In genomic region chr11:115282723-115283485, GRCm38 (mm10) we compare ENCODE assay signal across 12 mouse cellular contexts. TPM values are rescaled to one million over a fixed set of nuclear protein-coding genes. Genes with fewer than 3 reads are reported as not detected.
A peak's percentile ranks its signal among the peaks of the same experiment; 100 is the strongest.
DNase-seq lines count a peak whose midpoint lies in the region; ATAC-seq and TF ChIP-seq lines count a peak whose summit lies in the region.
"Had no signal": no experiment of that assay in that cellular context is flagged by ENCODE, and none has a peak within 500 bp of the region (broad histone marks: within the 10 kb centered on the region; RNA-seq: fewer than 3 reads in every experiment).

No protein-coding gene starts in this region.

- TF ChIP-seq POLR2A in cortical plate, adult 2 months (IDR thresholded peaks at IDR 0.05; ENCODE audit: extremely low read depth, insufficient read depth, low read length) = no peak

- no peak overlapping the region for H3K9ac ChIP-seq in heart, embryonic 12.5 days
- H3K9ac ChIP-seq: lung, embryonic 15.5 days had no signal

- ATAC-seq in heart, embryonic 12.5 days (ENCODE audit: insufficient number of reproducible peaks, low FRiP score) = peak; percentile 33; the same call in 1 of the 2 replicates
- peak; percentile 3 for ATAC-seq in Patski

- CTCF ChIA-PET in Patski (lab: Charles Lee) = no interaction called here

- TF ChIP-seq CTCF in layer of hippocampus, adult 2 months (conservative IDR thresholded peaks at IDR 0.05) = no peak
- TF ChIP-seq CTCF in Patski (IDR thresholded peaks at IDR 0.05) = no peak
- no peak for TF ChIP-seq CTCF in cortical plate, adult 2 months (IDR thresholded peaks at IDR 0.05; ENCODE audit: extremely low read depth, insufficient read depth, low read length)

- no peaks in the 10 kb centered on the region for H3K9me3 ChIP-seq in heart, embryonic 12.5 days (replicated peaks)
- H3K9me3 ChIP-seq: lung, embryonic 15.5 days had no signal

- 75% methylated on average over 8 of the region's 8 CpGs for WGBS in heart, embryonic 12.5 days

- H3K4me3 ChIP-seq in heart, embryonic 12.5 days = no peak overlapping the region
- no peak overlapping the region for H3K4me3 ChIP-seq in layer of hippocampus, adult 2 months
- H3K4me3 ChIP-seq in cortical plate, adult 2 months (ENCODE audit: insufficient read depth, low read length) = no peak overlapping the region
- H3K4me3 ChIP-seq: lung, embryonic 15.5 days had no signal

- no peak overlapping the region for H3K4me2 ChIP-seq in heart, embryonic 12.5 days
- H3K4me2 ChIP-seq: lung, embryonic 15.5 days had no signal

- peaks cover 17% of the 10 kb centered on the region for H3K4me1 ChIP-seq in heart, embryonic 12.5 days (replicated peaks)
- 0 out of 2 replicates have a peak, but pooled peaks cover 3% of the 10 kb centered on the region for H3K4me1 ChIP-seq in cortical plate, adult 2 months (ENCODE audit: control insufficient read depth, insufficient read depth, low read length)

- H3K27ac ChIP-seq in heart, embryonic 12.5 days (ENCODE audit: poor library complexity, severe bottlenecking) = no peak overlapping the region
- H3K27ac ChIP-seq in layer of hippocampus, adult 2 months = peak overlapping the region; percentile 89
- peak overlapping the region; percentile 72 for H3K27ac ChIP-seq in cortical plate, adult 2 months (ENCODE audit: insufficient read depth, low read length)
- H3K27ac ChIP-seq: lung, embryonic 15.5 days had no signal

- no peaks in the 10 kb centered on the region for H3K27me3 ChIP-seq in heart, embryonic 12.5 days (replicated peaks)
- no peaks in the 10 kb centered on the region for H3K27me3 ChIP-seq in Patski
- H3K27me3 ChIP-seq: lung, embryonic 15.5 days had no signal

- DNase-seq in heart, adult 8-10 months (ENCODE audit: low spot score) = no peak
- peak in 1 of 2 experiments; percentile 53 for DNase-seq in layer of hippocampus, adult 2 months (ENCODE audit: low spot score in 2 of 2)
- no peak for DNase-seq in layer of hippocampus, postnatal 25 days (ENCODE audit: extremely low spot score in 1 of 2, low spot score in 1 of 2)
- no peak for DNase-seq in Patski (ENCODE audit: low read depth, low spot score)
- DNase-seq in thymus, postnatal 36 days = no peak
- DNase-seq: kidney, adult 18-20 months; liver had no signal

- H3K36me3 ChIP-seq in heart, embryonic 12.5 days = no peaks in the 10 kb centered on the region
- H3K36me3 ChIP-seq: lung, embryonic 15.5 days had no signal

- in situ Hi-C loops in Patski (cut with MboI; ENCODE audit: low pct_unique_long_range_greater_than_20kb) = no loop called here

- POLR2A ChIA-PET in Patski (lab: Charles Lee) = no interaction called here

RNA-seq across cellular contexts. Expression of gene Fdxr, which starts 6.1 kb away (rescaled TPM):
- polyA plus RNA-seq in heart, embryonic 12.5 days (2016; fragmentation: Nextera tagmentation; extraction: Ambion mirVana) = 11.3 and 12.3 TPM in 2 replicates
- 1 to 10 TPM; 9.1 to 10.0 (median 9.6) TPM for total RNA-seq in heart, adult 8-10 months (2022)
- 10 to 100 TPM; 22.4 to 22.5 TPM for total RNA-seq in layer of hippocampus, adult 2 months (2021)
- 10 to 100 TPM; 18.6 to 21.2 TPM for total RNA-seq in layer of hippocampus, postnatal 25 days (2021)
- polyA plus RNA-seq in Patski (2021) = 7.1 TPM
- polyA plus RNA-seq in cortical plate, adult 2 months (2012; rRNA removed) = 32.6 and 33.4 TPM in 2 replicates

RNA-seq across cellular contexts. Expression of gene Fads6, which starts 14.6 kb away (rescaled TPM):
- polyA plus RNA-seq in heart, embryonic 12.5 days (2016; fragmentation: Nextera tagmentation; extraction: Ambion mirVana) = 0.51 and 0.86 TPM in 2 replicates
- total RNA-seq in heart, adult 8-10 months (2022) = 1 to 10 TPM; 2.0 to 3.5 (median 2.3) TPM
- total RNA-seq in layer of hippocampus, adult 2 months (2021) = 10 to 100 TPM; 13.2 to 15.1 TPM
- total RNA-seq in layer of hippocampus, postnatal 25 days (2021) = 10 to 100 TPM; 11.2 to 12.1 TPM
- polyA plus RNA-seq in Patski (2021) = 0.05 TPM
- polyA plus RNA-seq in cortical plate, adult 2 months (2012; rRNA removed) = 14.0 and 15.3 TPM in 2 replicates

RNA-seq across cellular contexts. Expression of gene Grin2c, which starts 15.9 kb away (rescaled TPM):
- 0.15 and 0.21 TPM in 2 replicates for polyA plus RNA-seq in heart, embryonic 12.5 days (2016; fragmentation: Nextera tagmentation; extraction: Ambion mirVana)
- total RNA-seq in heart, adult 8-10 months (2022) = under 1 TPM; 0.09 to 0.65 (median 0.23) TPM
- 10 to 100 TPM; 47.4 to 47.5 TPM for total RNA-seq in layer of hippocampus, adult 2 months (2021)
- total RNA-seq in layer of hippocampus, postnatal 25 days (2021) = 10 to 100 TPM; 47.3 to 47.4 TPM
- polyA plus RNA-seq in Patski (2021) = not detected
- polyA plus RNA-seq in cortical plate, adult 2 months (2012; rRNA removed) = 35.8 and 37.4 TPM in 2 replicates
- total RNA-seq: granulocyte monocyte progenitor cell, adult 5-6 weeks had no signal

RNA-seq across cellular contexts. Expression of gene Otop2, which starts 24.1 kb away (rescaled TPM):
- not detected in 2 replicates for polyA plus RNA-seq in heart, embryonic 12.5 days (2016; fragmentation: Nextera tagmentation; extraction: Ambion mirVana)
- not detected for total RNA-seq in heart, adult 8-10 months (2022)
- under 1 TPM; 0.51 to 0.59 TPM for total RNA-seq in layer of hippocampus, adult 2 months (2021)
- under 1 TPM in 1 of 2 experiments, not detected in 1; 0.15 TPM for total RNA-seq in layer of hippocampus, postnatal 25 days (2021)
- not detected for polyA plus RNA-seq in Patski (2021)
- polyA plus RNA-seq in cortical plate, adult 2 months (2012; rRNA removed) = 2.2 and 3.4 TPM in 2 replicates
- total RNA-seq: granulocyte monocyte progenitor cell, adult 5-6 weeks had no signal
- polyA plus RNA-seq: lung, embryonic 15.5 days; neural tube, embryonic 11.5 days had no signal

RNA-seq across cellular contexts. Expression of gene Ush1g, which starts 38.9 kb away (rescaled TPM):
- 0.06 and 0.08 TPM in 2 replicates for polyA plus RNA-seq in heart, embryonic 12.5 days (2016; fragmentation: Nextera tagmentation; extraction: Ambion mirVana)
- under 1 TPM; 0.09 to 0.28 (median 0.25) TPM for total RNA-seq in heart, adult 8-10 months (2022)
- under 1 TPM; 0.37 to 0.64 TPM for total RNA-seq in layer of hippocampus, adult 2 months (2021)
- under 1 TPM; 0.31 to 0.59 TPM for total RNA-seq in layer of hippocampus, postnatal 25 days (2021)
- 0.32 TPM for polyA plus RNA-seq in Patski (2021)
- polyA plus RNA-seq in cortical plate, adult 2 months (2012; rRNA removed) = 0.40 and 0.44 TPM in 2 replicates
- total RNA-seq: granulocyte monocyte progenitor cell, adult 5-6 weeks had no signal
- polyA plus RNA-seq: lung, embryonic 15.5 days; neural tube, embryonic 11.5 days had no signal

Comparison
In these comparisons a context has a peak if more than half of its experiments do, and no peak if none do; other contexts are left out.
1. RNA of gene Grin2c, which starts 15.9 kb away (total RNA-seq): 47.4 to 47.5 TPM in layer of hippocampus, adult 2 months and 47.3 to 47.4 TPM in layer of hippocampus, postnatal 25 days; 0.09 to 0.65 TPM in heart, adult 8-10 months; every median in the first group is over 10 times any median in the second.